Mouse (Mus musculus) adrenal gland, adult 18-20 months (tissue): Measurements from ENCODE around the gene Csl. TPM values are rescaled to one million over a fixed set of nuclear protein-coding genes. Genes with fewer than 3 reads are reported as not detected.

Source experiments
- DNase-seq, 2 experiments: peaks; one replicate each; pipeline ENCODE4 v3.0.0; 2021 to 2022; ENCODE audit warnings: low spot score in 2 of 2
- long read RNA-seq, 2 experiments: library from polyadenylated mRNA; stranded (forward); transcript quantifications; one replicate each; pipeline ENCODE4 v2.0.0; 2021
- total RNA-seq, 2 experiments: library from RNA; stranded (reverse); gene quantifications; 1 replicate in 1 of 2; 2 replicates in 1 of 2; pipeline ENCODE4 v1.2.3; 2021

Gene Csl
- 1 to 10 TPM; 1.1 to 2.5 TPM for total RNA-seq
- long read RNA-seq, experiment 1: 0 reads
- long read RNA-seq, experiment 2: 0 reads

- no peak for DNase-seq
Observed at GRCm38 (mm10) chr10:99759558-99759957, at the start of gene Csl. TSS of gene Csl (minus strand) at chr10:99759658.

GRCm38 (mm10) chr10:99789418-99789817, 30.0 kb upstream of the Csl start:
- DNase-seq: no peak

- no peak for DNase-seq
Observed at GRCm38 (mm10) chr10:99774228-99775120, 15.0 kb upstream of the Csl start.

DNA sequence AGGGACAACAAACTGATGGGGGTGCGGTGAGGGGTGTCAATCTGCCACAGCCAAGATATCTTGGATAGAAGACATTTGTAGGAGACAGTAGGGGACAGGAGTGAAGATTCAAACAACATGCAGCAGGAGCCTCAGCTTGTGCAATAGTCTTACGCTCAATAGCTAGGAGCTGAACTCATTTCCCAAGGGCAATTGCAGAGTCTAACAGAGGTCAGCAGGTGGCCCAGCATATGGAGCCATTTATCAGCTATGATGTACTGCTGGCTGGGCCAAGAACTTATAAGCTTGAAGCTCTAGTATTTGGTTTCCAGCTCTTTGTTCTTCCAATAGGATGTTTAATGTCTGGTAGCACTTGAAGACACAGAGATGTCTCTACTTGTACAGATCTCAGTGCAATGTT, 9.3 kb downstream of the Csl start:
- no peak for DNase-seq

GRCm38 (mm10) chr10:99748668-99749260, 10.7 kb downstream of the Csl start:
- no peak for DNase-seq

- no peak for DNase-seq
Observed at GRCm38 (mm10) chr10:99748009-99748408, 11.4 kb downstream of the Csl start.

- DNase-seq: no peak
Observed at GRCm38 (mm10) chr10:99741609-99742280, 17.7 kb downstream of the Csl start.

DNA sequence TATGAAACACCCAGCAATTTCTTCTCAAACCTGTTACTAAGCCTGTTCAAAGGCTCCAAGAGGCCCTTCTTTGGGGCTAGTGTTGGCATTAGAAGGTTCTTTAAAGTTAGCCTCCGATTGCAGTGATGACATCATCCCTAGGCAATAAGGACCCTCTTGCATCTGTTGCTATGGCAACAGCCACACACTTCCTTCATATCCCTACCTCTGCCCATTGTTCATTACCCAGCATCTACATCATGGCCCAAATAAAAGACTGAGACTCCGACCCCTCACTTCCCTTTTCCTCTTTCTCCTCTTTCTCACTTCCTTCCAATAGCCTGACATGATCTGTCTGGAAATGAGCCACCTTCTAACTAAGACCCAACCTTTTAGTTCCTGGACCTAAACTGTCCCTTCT, 46.3 kb downstream of the Csl start:
- DNase-seq: no peak

- no peak for DNase-seq
Observed at GRCm38 (mm10) chr10:99711567-99711966, 47.9 kb downstream of the Csl start.
